Mouse (Mus musculus) urinary bladder, postnatal 14 days (tissue): ENCODE results near the gene Pde6h.

ENCODE experiments used
- DNase-seq: peaks from one replicate; pipeline ENCODE4 v3.0.0; 2021; ENCODE audit warnings: low spot score

The Pde6h gene

DNA sequence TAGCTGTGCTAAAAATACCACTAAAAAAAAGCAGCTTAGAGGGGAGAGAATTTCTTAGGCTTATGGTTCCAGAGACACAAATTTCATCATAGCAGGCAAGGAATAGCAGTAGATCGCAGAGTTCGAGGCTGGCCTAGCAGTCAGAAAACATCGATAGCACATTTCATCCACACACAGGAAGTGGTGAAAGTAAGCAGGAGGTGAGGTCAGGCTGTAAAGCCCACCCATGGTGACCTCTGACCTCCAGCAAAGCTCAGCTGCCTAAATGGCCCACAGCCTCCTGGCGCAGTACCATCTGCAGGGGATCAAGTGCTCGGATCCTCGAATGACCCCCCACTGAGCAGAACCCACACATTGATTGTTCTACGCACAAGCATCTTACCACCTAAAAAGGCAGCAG is 59.6 kb downstream of the Pde6h start:
- DNase-seq, result no peak

DNA sequence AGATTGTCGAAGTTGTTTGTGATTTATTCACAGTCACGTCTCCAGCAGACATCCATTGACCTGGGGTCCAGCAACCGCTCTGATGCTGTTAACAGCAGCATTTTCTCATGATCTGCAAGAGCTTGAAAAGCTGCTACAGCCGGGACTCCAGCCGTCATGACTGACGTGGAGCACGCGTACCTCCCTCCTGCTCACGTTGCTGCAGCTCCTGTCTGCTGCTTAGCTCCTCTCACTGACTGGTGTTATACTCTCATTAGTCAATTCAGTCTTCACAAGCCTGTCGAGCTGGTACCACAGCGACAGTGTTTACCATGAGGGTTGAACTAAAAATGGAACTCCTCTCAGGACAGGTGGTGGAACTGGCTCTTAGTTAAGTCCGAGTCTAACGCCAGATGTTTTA is 62.4 kb downstream of the Pde6h start:
- DNase-seq, result no peak

DNA sequence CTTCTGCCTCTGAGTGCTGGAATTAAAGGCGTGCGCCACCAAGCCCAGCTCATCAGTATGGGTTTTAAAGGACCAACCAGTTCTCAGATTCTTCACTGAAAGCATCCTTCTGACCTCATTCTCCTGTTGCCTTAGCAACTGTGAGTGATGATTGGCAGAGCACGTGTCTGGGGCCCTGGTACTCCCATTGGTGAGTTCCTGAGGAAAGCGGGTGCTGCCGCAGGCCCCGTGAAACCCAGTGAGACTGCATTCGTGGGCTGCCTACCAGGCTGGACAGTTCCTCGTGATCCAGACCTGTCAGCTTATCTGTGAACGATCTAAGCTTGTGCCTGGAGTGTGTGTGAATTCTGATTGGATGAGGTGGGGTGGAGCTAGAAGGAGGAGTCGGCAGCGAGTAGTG is 63.1 kb downstream of the Pde6h start:
- no peak for DNase-seq

DNA sequence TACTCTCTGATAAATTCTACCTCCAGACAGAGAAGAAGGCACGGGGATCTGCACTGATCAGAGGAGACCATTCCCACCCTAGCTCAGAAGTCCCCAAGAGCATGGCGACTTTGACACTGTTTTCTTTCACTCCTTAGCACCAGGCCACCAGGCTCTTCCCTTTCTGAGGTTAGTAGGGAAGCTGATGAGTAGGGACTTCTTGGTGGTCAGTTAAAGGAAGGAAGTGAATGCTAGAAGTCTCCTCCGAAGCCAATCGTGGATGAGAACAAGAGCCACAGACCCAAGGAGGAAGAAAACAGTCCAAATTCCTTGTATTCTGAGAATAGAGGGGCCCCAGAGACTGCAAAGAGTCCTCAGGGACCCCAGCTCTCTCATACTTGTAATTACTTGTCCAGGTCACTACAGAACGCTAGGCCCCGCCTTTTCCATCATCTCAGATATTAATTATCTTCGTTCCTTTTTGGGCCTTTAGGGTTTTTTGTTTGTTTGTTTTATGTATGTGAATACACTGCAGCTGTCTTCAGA is 65.0 kb downstream of the Pde6h start:
- no peak for DNase-seq

DNA sequence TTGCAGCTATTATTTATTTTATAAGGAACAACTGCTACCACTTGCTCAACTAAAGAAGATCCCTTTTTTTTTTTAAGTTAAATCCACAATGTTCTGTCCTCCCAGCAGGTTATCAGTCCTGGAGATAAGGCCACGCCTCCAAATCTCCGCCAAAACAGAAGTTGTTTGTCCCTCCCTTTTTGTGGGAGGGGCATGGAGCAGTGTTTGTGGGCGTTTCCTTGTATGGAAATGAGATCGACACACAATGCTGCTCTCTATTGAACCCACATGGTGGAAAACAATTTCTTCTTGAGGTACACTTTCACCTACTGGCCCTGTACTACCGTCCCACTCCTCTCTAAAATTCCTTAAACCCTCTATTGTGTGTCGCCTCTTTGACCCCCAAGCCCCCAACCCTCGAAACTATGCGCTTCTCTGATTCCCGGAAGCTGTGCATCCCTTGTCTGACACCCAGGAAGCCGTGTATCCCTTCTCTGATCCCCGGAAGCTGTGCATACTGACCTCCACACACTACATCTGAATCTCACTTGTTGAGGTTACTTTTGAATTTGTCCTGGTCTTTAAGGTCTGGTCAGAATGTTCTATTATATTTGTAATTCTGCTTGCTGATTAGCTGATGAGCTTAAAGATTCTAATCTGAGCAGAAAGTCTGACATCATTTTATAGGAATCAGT is 66.3 kb downstream of the Pde6h start:
- DNase-seq, result peak; percentile 29

DNA sequence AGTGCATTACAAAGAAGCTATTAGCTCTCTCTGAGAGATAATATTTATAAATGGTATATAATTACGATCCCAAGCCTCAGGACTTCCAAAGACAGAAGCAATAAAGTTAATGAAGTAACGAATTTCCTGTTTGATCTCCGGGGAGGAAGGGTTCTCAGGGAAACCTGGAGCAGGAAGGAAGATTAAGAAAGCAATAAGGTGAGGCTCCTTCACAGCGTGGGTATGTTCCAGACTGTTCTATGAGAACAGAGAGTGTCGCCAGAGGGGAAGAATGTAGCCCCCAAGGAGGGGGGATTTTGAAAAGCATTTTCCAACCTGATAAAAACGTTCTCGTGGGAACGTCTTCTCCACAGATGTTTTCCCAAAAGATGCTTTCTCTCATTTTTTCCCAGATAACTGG is 66.9 kb downstream of the Pde6h start:
- DNase-seq, result no peak

DNA sequence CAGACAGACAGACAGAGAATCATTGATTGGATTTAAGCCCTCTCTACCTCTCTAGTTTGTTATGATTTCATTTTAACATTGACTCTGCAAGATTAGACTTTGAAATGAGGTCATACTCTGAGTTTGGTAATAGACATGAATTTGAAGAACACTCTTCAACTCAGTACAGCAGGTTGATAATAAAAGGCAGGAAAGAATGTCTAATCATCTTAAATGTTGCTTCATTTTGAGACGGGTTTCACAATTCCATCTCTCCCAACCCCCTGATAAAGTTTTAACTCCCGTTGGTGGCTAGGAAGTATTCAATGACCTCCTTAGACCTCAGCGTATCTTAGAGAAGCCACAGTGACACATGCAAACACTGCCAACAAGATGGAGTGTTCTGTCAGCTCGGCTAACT is 69.9 kb downstream of the Pde6h start:
- DNase-seq, result no peak

DNA sequence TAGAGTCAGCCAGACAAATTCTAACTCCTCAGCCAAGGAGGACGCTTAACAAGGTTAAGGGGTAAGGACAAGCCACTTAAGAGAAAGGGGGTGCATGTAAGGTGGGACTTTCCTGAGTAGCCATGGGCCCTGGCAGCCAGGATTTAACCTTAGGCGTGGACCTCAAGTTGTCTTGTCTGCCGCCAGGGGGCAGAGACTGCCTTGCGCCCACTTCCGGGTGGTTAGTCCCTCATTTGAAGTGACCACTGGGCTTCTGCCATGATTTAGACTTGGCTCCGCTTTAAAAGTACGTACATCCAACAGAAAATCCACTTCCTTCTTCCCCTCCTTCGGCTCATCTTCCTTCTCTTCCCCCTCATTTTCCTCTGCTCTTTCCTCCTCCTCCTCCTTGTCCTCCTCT is 71.9 kb downstream of the Pde6h start:
- DNase-seq, result no peak

DNA sequence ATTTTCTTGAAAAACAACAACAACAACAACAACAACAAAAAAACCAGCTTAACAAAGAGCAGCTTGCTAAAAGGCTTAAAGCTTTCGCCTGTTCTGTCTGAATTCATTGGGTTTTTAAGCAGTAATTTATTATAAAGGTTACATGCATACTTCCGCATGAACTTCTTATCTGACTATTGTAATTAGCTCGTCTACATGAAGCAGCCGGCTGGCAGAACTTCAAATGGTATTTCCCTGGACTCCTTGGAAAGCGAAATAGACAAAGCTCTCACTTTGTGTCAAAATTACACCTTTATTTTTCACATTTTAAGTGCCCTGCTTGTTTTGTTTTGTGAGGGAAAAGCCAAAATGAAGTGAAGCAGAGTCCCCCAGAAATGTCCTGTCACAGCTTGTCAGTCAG is 72.7 kb downstream of the Pde6h start:
- DNase-seq, result no peak

DNA sequence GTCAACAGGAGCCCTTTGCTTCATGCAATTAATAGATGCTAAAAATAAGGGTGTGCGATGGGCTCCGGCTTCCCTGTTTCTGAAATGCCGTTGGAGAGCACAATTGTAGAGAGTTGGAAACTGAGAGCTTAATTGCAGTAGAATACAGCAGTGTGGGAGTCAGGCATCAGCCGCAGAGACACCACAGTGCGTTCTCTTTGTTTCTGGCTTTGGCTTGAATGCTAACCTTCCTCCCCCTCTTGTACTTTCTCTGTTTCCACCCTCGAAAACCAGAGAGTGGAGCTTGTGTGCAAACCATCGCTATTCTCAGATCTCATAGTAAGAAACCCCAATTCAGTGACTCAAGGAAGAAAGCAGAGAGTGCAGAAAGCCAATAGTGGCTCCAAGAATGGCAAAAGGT is 74.5 kb downstream of the Pde6h start:
- DNase-seq, result no peak

DNA sequence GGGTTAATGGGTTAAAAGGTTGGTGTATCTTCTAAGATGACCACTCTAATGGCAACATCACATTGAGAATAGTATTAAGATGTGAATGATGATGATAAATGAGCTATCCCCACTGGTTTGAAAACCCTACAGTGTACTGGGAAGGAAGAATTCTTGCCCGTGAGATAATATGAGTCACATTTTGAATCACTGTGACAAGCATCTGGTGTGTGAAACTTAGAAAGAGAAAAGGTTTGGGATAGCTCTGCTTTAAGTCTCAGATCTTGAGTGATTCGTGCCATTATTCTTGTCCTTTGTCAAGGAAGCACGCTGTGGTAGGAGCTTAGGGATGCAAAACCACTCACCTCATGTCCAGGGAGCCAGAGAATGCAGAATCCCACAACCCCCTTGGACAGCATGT is 75.4 kb downstream of the Pde6h start:
- no peak for DNase-seq

DNA sequence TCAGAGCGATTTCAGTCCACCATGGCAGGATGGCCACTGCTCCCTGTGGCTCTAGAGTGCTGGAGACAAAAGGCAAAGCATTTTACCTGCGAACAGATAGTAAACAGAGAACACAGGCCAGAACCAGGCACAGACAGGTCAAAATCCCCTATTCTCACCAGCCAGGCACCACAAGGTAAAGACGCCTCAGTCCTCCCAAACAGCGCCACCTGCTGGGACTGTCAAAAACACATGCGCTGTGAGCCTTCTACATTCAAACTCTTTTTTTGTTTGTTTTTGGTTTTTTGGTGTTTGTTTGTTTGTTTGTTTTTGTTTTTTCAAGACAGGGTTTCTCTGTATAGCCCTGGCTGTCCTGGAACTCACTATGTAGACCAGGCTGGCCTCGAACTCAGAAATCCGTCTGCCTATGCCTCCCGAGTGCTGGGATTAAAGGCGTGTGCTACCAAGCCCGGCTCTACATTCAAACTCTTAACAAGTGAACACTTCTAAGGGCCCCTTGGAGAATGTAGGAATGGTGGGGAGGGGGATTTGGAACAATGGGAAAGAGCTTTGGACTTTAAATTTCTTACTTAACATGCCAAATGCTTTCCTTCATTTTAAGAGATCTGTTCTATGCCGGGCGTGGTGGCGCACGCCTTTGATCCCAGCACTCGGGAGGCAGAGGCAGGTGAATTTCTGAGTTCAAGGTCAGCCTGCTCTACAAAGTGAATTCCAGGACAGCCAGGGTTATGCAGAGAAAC is 76.2 kb downstream of the Pde6h start:
- no peak for DNase-seq

DNA sequence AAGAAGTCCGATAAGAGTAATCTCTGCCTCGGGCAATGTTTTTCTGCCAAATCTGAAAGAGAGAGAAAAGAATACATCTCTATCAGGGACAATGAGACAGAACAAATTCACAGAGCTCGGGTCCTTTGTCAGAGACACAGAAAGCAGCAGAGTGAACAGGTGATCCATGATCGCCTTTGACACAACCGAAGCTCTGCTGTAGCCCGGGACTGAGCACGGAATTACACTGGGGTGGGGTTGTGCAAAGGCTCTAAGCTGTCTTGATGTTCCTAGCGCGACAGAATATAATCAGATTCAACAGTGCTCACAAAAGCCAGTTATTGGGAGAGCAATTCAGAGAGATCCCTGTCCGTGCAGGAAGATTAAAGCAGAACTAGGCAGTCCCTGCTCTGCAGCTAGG is 77.1 kb downstream of the Pde6h start:
- no peak for DNase-seq

DNA sequence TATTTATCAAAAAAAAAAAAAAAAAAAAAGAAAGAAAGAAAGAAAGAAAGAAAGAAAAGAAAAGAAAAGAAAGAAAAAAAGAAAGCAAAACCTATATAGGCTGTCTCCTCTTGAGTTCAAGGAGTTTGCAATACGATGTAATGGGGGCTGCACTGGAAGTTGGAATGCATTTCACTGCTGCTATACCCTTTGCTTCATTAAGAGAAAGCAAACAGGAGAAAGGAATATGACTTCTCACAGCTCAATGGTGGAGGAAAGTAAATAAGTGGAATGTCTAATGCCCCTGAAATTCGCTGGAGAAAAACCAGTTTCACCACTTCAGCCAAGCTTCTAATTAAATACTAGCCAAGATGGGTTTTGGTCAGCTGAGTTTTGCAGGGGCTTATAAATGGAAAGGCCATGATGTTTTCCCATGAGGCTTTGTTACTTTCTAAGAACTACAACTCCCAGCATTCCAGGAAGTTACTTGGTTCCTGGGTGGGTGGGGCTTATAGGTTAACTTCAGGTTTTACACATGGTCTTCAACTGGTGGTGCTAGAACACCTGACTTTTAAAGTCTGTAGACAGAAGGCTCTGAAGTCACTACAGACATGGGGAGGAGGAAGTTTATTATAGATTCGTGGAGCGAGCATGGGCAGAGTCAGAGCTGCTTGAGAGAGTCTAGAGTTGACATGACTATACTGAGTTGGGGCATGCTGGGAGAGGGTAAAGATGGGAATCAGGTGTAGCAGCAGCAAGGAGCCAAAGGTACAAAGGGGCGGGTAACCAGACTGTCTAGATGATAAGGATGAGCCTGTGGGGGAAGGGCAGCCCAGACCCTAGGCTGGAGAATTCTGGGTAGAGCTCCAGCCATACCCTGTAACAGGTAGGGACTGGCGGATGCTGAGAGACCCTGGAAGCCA is 77.9 kb downstream of the Pde6h start:
- no peak for DNase-seq

DNA sequence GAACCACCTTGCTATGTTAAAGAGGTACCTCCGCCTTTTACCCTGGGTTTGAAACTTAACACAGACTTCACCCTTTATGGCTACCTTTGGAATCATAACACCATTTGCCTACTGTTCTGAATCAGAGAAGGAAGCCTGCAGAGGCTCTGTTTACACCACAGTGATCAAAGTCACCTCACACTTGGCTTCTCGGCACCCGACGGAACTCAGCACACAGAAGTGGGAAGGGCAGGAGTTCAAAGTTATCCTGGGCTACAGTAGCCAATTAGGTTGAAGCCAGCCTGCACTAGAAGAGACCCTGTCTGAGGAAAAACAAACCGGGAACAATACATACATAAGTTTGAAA is 78.5 kb downstream of the Pde6h start:
- no peak for DNase-seq

DNA sequence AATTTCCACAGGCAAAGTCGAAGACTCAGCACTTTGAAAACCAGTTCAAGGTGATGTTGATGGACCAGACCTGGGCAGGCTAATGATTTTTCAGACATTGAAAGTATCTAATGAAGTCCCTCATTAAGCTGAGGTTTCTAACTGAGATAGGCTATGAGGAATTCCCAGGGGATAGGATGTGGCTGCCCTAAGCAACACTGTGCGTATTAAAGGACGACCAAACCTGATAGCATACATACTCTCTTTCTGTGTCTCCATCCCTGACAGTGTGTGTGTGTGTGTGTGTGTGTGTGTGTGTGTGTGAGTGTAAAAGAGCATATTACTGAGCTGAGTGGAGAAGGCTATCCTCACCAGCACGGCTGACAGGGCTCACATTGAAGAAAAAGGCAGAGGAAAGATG is 80.7 kb downstream of the Pde6h start:
- no peak for DNase-seq

DNA sequence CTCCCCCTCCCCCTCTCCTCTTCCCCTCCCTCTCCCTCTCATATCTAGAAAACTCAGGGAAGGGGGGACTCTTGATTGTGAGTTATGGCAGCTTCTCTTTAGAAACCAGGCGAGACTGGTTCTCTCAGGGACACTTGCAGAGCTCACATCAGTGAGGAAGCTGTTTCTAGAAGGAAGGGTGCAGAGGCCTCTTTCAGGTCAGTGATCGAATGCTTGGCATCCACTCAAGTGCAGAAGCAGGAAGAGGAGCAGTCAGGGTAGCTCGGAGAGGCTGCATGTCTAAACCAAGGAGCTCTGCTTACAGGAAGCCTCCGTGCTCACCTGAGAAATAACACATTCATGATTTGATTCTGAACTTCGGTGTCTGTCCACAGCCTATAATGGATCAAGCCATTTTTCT is 87.6 kb downstream of the Pde6h start:
- no peak for DNase-seq

DNA sequence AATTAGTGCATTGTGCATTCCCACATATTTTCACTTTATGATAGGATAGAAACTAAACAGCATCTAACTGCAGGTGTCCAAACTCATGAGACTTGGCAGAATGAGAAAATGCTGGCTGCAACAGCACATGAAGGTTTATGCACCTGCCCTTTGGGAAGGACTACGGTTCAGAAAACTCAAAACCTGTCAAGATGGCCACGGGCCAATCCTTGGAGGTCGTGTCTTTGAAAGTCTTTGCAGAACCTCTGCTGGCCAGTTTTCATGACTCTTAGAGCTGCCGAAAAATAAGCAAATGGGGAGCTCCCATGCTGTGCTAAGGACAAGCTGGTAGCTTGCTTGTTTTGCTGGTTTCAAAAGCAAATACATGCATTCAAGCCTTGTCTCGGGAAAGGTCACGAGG is 90.7 kb downstream of the Pde6h start:
- DNase-seq, result no peak

DNA sequence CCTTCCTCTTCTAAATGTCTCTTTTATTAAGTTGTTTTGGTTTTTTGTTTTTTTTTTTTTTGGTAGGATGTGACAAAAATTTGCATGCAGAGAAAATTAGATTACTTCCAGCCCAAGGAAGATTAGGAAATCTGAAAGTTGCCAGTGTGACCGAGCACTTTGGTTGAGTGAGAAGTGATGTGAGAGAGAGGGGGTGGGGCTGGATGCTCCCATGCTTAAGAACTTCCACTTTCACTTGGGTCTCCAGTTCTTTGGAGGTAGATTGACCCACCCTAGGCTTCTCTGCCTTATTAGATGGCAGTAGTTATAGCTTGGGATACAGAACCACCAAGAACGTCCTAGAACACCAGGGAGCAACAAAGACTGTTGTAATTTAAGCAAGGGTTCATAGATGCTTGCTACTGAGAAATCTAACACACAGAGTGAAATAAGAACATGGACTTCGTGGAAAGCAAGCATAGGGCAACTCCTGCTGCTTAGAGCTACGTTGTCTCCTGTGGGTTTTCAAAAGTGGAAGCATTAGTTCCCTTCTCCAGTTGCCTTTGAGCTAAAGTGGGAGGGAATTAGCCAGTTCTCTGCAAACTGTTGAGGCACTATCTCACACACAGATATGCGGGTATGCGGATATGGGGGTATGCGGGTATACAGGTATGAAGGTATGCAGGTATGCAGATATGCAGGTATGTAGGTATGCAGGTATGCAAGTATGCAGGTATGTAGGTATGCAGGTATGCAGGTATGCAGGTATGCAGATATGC is 93.8 kb downstream of the Pde6h start:
- no peak for DNase-seq
